Mouse (Mus musculus) CH12.LX (cell line): Measurements from ENCODE around the gene Sp7. TPM values are rescaled to one million over a fixed set of nuclear protein-coding genes. Genes with fewer than 3 reads are reported as not detected.
A peak's percentile ranks its signal among the peaks of the same experiment; 100 is the strongest.

Experiments
- DNase-seq: peaks from one replicate; pipeline ENCODE4 v3.0.0-alpha.2; 2013; ENCODE audit errors: extremely low read depth
- H3K27ac ChIP-seq: 2 replicates; pipeline ENCODE4 v1.5.1; 2012; ENCODE audit warnings: low read depth, mild to moderate bottlenecking, control low read depth, moderate library complexity; ENCODE audit not compliant: insufficient read depth
- H3K27me3 ChIP-seq: replicated peaks from 2 replicates; pipeline ENCODE3; 2012; ENCODE audit warnings: inconsistent platforms
- H3K36me3 ChIP-seq, 2 experiments: replicated peaks in 1 of 2; 2 replicates each; pipeline versions ENCODE3 to v1.6.1; 2012; ENCODE audit warnings: inconsistent platforms in 1 of 2, low read length in 1 of 2, mild to moderate bottlenecking in 1 of 2, mixed read lengths in 1 of 2, moderate library complexity in 1 of 2; ENCODE audit not compliant: control insufficient read depth in 1 of 2, insufficient read depth in 1 of 2
- H3K4me1 ChIP-seq, 2 experiments: 2 replicates each; pipeline ENCODE4 v1.6.1; 2012; ENCODE audit warnings: inconsistent platforms in 1 of 2, moderate library complexity in 1 of 2; ENCODE audit not compliant: insufficient read depth in 2 of 2, control insufficient read depth in 1 of 2
- H3K4me2 ChIP-seq: 2 replicates; pipeline ENCODE4 v1.6.1; 2012; ENCODE audit warnings: low read depth, mild to moderate bottlenecking, control low read depth; ENCODE audit not compliant: poor library complexity, insufficient read depth, severe bottlenecking
- H3K4me3 ChIP-seq, 3 experiments: fragments of 150-350 bp in 1 of 3; sonication (generic) in 1 of 3; replicated peaks in 1 of 3; 2 replicates each; pipeline versions ENCODE3 to v1.5.1; 2011 to 2012; ENCODE audit warnings: low read depth in 2 of 3, low read length in 2 of 3, mild to moderate bottlenecking in 2 of 3, moderate library complexity in 2 of 3, control low read depth in 1 of 3, improper control_type of control experiment in 1 of 3, inconsistent platforms in 1 of 3, mixed read lengths in 1 of 3; ENCODE audit not compliant: poor library complexity in 1 of 3
- H3K79me2 ChIP-seq: replicated peaks from 2 replicates; pipeline ENCODE4 v1.6.1; 2012; ENCODE audit warnings: mild to moderate bottlenecking, moderate library complexity; ENCODE audit not compliant: control insufficient read depth, poor library complexity, insufficient read depth, severe bottlenecking; ENCODE audit errors: extremely low read depth
- H3K9ac ChIP-seq: 2 replicates; pipeline ENCODE4 v1.6.1; 2012; ENCODE audit warnings: low read depth, mild to moderate bottlenecking, control low read depth, moderate library complexity; ENCODE audit not compliant: insufficient read depth
- H3K9me3 ChIP-seq: replicated peaks from 2 replicates; pipeline ENCODE3; 2012; ENCODE audit warnings: low read length, inconsistent platforms, mixed read lengths
- BHLHE40 ChIP-seq: IDR thresholded peaks from 2 replicates; pipeline ENCODE4 v1.6.1; 2011; ENCODE audit warnings: mild to moderate bottlenecking, low read depth, low read length, improper control_type of control experiment
- CHD2 ChIP-seq: IDR thresholded peaks from 2 replicates; pipeline ENCODE4 v1.6.1; 2011; ENCODE audit warnings: low read length, improper control_type of control experiment
- CTCF ChIP-seq, 2 experiments: IDR thresholded peaks in 1 of 2; conservative IDR thresholded peaks in 1 of 2; 2 replicates each; pipeline ENCODE4 v1.5.1; 2011 to 2012; ENCODE audit warnings: low read depth in 2 of 2, low read length in 2 of 2, improper control_type of control experiment in 1 of 2, inconsistent platforms in 1 of 2, mild to moderate bottlenecking in 1 of 2, moderate library complexity in 1 of 2
- E2F4 ChIP-seq: IDR thresholded peaks from 2 replicates; pipeline ENCODE4 v1.6.1; 2011; ENCODE audit warnings: low read depth, low read length, improper control_type of control experiment; ENCODE audit not compliant: insufficient replicate concordance
- GABPA ChIP-seq: IDR thresholded peaks from 2 replicates; pipeline ENCODE4 v1.6.1; 2012; ENCODE audit warnings: low read depth, low read length, improper control_type of control experiment, inconsistent platforms; ENCODE audit not compliant: insufficient replicate concordance
- JUN ChIP-seq: IDR thresholded peaks from 2 replicates; pipeline ENCODE4 v1.6.1; 2011; ENCODE audit warnings: low read depth, mild to moderate bottlenecking, low read length, improper control_type of control experiment, moderate library complexity; ENCODE audit not compliant: insufficient read depth
- MAZ ChIP-seq: IDR thresholded peaks from 2 replicates; pipeline ENCODE4 v1.6.1; 2012; ENCODE audit warnings: low read depth, mild to moderate bottlenecking, inconsistent platforms, low read length, improper control_type of control experiment, moderate library complexity
- NELFE ChIP-seq: IDR thresholded peaks from 2 replicates; pipeline ENCODE4 v1.6.1; 2011; ENCODE audit warnings: low read depth, low read length, improper control_type of control experiment
- NRF1 ChIP-seq: IDR thresholded peaks from 2 replicates; pipeline ENCODE4 v1.6.1; 2014; ENCODE audit warnings: low read depth, mild to moderate bottlenecking, inconsistent platforms, low read length, improper control_type of control experiment, moderate library complexity
- PAX5 ChIP-seq: IDR thresholded peaks from 2 replicates; pipeline ENCODE4 v1.6.1; 2012; ENCODE audit warnings: low read length, inconsistent platforms, mixed read lengths
- RAD21 ChIP-seq: IDR thresholded peaks from 2 replicates; pipeline ENCODE4 v1.6.1; 2011; ENCODE audit warnings: low read depth, mild to moderate bottlenecking, low read length, improper control_type of control experiment, moderate library complexity
- RCOR1 ChIP-seq: conservative IDR thresholded peaks from 2 replicates; pipeline ENCODE4 v1.6.1; 2012; ENCODE audit warnings: low read depth, mild to moderate bottlenecking, inconsistent platforms, low read length, improper control_type of control experiment
- SIN3A ChIP-seq: IDR thresholded peaks from 2 replicates; pipeline ENCODE4 v1.6.1; 2012; ENCODE audit warnings: low read length, improper control_type of control experiment, inconsistent platforms
- SMC3 ChIP-seq: IDR thresholded peaks from 2 replicates; pipeline ENCODE4 v1.6.1; 2011; ENCODE audit warnings: low read depth, low read length, improper control_type of control experiment
- TBP ChIP-seq: conservative IDR thresholded peaks from 2 replicates; pipeline ENCODE4 v1.6.1; 2011; ENCODE audit warnings: low read depth, low read length, improper control_type of control experiment
- USF2 ChIP-seq: conservative IDR thresholded peaks from 2 replicates; pipeline ENCODE4 v1.6.1; 2011; ENCODE audit warnings: low read depth, low read length, improper control_type of control experiment
- ZNF384 ChIP-seq: IDR thresholded peaks from 2 replicates; pipeline ENCODE4 v1.6.1; 2012; ENCODE audit warnings: low read depth, low read length, improper control_type of control experiment, inconsistent platforms
- dilution Hi-C: fragments of 300-500 bp; cut with MboI; formaldehyde crosslinking; loops from 2 replicates; pipeline ENCODE4 v1.14.3; 2020; ENCODE audit warnings: low sequenced_read_pairs; ENCODE audit not compliant: extremely low pct_unique_long_range_greater_than_20kb, extremely low pct_ligation_motif_present
- in situ Hi-C: fragments of 300-500 bp; cut with MboI; formaldehyde crosslinking; loops from 3 replicates; pipeline ENCODE4 v1.14.3; 2019; ENCODE audit warnings: low sequenced_read_pairs, low pct_ligation_motif_present, low pct_unique_long_range_greater_than_20kb, mixed read lengths
- polyA plus RNA-seq: library from polyadenylated mRNA; unstranded; fragments of >175 nt; gene quantifications from 2 replicates; pipeline ENCODE4 v1.2.1, GENCODE M21; 2012; ENCODE audit warnings: low read depth; ENCODE audit not compliant: insufficient read length
- total RNA-seq, 2 experiments: library from RNA; depleted of rRNA; stranded (reverse); fragments of 300-350 nt in 1 of 2; fragments of >200 nt in 1 of 2; gene quantifications; 2 replicates each; pipeline ENCODE4 v1.2.3; 2012 to 2014

Gene Sp7
- total and polyA plus RNA-seq, 3 experiments: not detected

GRCm38 (mm10) chr15:102344490-102344889 lies 22.5 kb downstream of the Sp7 start:
- no peak for DNase-seq
- in situ Hi-C loops (no loop called here), dilution Hi-C loops (no loop called here)
- Histone ChIP-seq H3K9me3 (no peaks in the 10 kb centered on the region), H3K27ac (no peak overlapping the region), H3K4me3 (no peak overlapping the region), H3K4me1 (peaks cover 0 to 8% of the 10 kb centered on the region in 2 experiments; a peak in 3 of 4 replicates), H3K79me2 (peaks cover 7% of the 10 kb centered on the region), H3K27me3 (no peaks in the 10 kb centered on the region), H3K9ac (no peak overlapping the region), H3K36me3 (peaks cover 49 to 82% of the 10 kb centered on the region in 2 experiments), H3K4me2 (no peak overlapping the region)
- TF ChIP-seq PAX5: no peak
- peak; percentile 55 for TF ChIP-seq ZNF384

DNA sequence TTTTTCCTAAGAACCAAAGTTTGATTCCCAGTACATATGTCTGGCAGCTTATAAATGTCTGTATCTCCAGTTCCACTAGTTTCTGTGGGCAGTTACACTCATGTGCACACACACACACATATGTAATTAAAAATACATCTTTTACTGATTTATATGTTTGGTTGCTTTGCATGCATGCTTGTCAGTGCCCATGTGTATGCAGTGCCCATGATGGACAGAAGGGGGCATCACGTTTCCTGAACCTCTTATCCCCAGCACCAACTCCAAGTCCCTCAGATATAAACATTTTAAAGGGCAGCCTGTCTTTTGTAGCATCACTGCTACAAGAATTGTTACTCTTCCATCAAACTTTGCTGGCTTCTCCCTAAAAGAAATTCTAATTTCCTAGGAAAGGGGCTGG lies 25.4 kb downstream of the Sp7 start:
- DNase-seq: peak; percentile 80
- Histone ChIP-seq H3K4me2 (no peak overlapping the region), H3K79me2 (no peaks in the 10 kb centered on the region), H3K4me1 (no peaks in the 10 kb centered on the region)
- TF ChIP-seq BHLHE40: no peak
- peak; percentile 44 for TF ChIP-seq RAD21
- TF ChIP-seq CTCF (conservative IDR thresholded peaks at IDR 0.05 in 1 of 2, IDR thresholded peaks at IDR 0.05 in 1 of 2; ENCODE audit: low read depth in 2 of 2, low read length in 2 of 2): peak; percentile 74 to 88
- TF ChIP-seq SMC3: peak; percentile 78
- no peak for TF ChIP-seq GABPA
- no peak for TF ChIP-seq JUN
- no peak for TF ChIP-seq SIN3A
- TF ChIP-seq, all 38 proteins: peak for 3
- Histone ChIP-seq H3K36me3 (peaks cover 68 to 92% of the 10 kb centered on the region in 2 experiments), H3K27me3 (no peaks in the 10 kb centered on the region), H3K9me3 (no peaks in the 10 kb centered on the region), H3K4me3 (no peak overlapping the region), H3K27ac (no peak overlapping the region), H3K9ac (no peak overlapping the region)
- dilution Hi-C loops: no loop called here
- in situ Hi-C loops: no loop called here

GRCm38 (mm10) chr15:102339612-102340011 lies 27.4 kb downstream of the Sp7 start:
- no peak overlapping the region for H3K4me2 ChIP-seq
- H3K4me1 ChIP-seq: no peaks in the 10 kb centered on the region
- H3K79me2 ChIP-seq: no peaks in the 10 kb centered on the region
- H3K9me3 ChIP-seq: no peaks in the 10 kb centered on the region
- H3K27ac ChIP-seq: no peak overlapping the region
- no peak overlapping the region for H3K4me3 ChIP-seq
- in situ Hi-C loops: no loop called here
- no peak for DNase-seq
- H3K27me3 ChIP-seq: no peaks in the 10 kb centered on the region
- TF ChIP-seq E2F4 (no peak), RAD21 (no peak), SMC3 (no peak), NELFE (no peak), PAX5 (no peak), JUN (no peak), MAZ (no peak), CHD2 (no peak), NRF1 (no peak), TBP (no peak), RCOR1 (no peak), USF2 (no peak)
- TF ChIP-seq, all 38 proteins: peak for 0
- Histone ChIP-seq H3K9ac (no peak overlapping the region), H3K36me3 (peaks cover 61 to 89% of the 10 kb centered on the region in 2 experiments)
- dilution Hi-C loops: no loop called here
